Mouse (Mus musculus) hindbrain, embryonic 13.5 days (tissue): ENCODE results near the gene Osbp2. TPM values are rescaled to one million over a fixed set of nuclear protein-coding genes. Genes with fewer than 3 reads are reported as not detected.

Experiments
- ATAC-seq: fragments of 200-750 bp; cut with Nextera tagmentation; 2 replicates; pipeline ENCODE4 v1.8.0; 2017; ENCODE audit warnings: moderate TSS enrichment; ENCODE audit not compliant: low FRiP score
- H3K27ac ChIP-seq: fragments of 300-500 bp; sonication (generic); 2 replicates; pipeline ENCODE4 v1.5.1; 2015; ENCODE audit warnings: inconsistent platforms, mild to moderate bottlenecking, moderate library complexity
- H3K27me3 ChIP-seq: fragments of 300-500 bp; sonication (generic); 2 replicates; pipeline ENCODE4 v1.6.1; 2015; ENCODE audit warnings: mild to moderate bottlenecking, inconsistent platforms
- H3K36me3 ChIP-seq: fragments of 300-500 bp; sonication (generic); 2 replicates; pipeline ENCODE4 v1.6.1; 2015; ENCODE audit warnings: mild to moderate bottlenecking, inconsistent platforms
- H3K4me1 ChIP-seq: fragments of 300-500 bp; sonication (generic); replicated peaks from 2 replicates; pipeline ENCODE4 v1.6.1; 2015; ENCODE audit warnings: inconsistent platforms
- H3K4me2 ChIP-seq: fragments of 300-500 bp; sonication (generic); 2 replicates; pipeline ENCODE4 v1.6.1; 2015; ENCODE audit warnings: inconsistent platforms, mild to moderate bottlenecking, moderate library complexity
- H3K4me3 ChIP-seq: fragments of 300-500 bp; sonication (generic); 2 replicates; pipeline ENCODE4 v1.5.1; 2015; ENCODE audit warnings: mild to moderate bottlenecking, inconsistent platforms
- H3K9ac ChIP-seq: fragments of 300-500 bp; sonication (generic); 2 replicates; pipeline ENCODE4 v1.6.1; 2015; ENCODE audit warnings: mild to moderate bottlenecking, inconsistent platforms
- H3K9me3 ChIP-seq: fragments of 300-500 bp; sonication (generic); 2 replicates; pipeline ENCODE4 v1.6.1; 2016; ENCODE audit warnings: inconsistent platforms
- WGBS: fragments of 180-500 bp; shearing (Covaris S2); methylation state at CpG from one replicate; pipeline ENCODE4 v1.1.7; 2015; 5-methylcytosine and 5-hydroxymethylcytosine counted together
- polyA plus RNA-seq: library from polyadenylated mRNA; unstranded; fragments of >200 nt; fragmentation: Nextera tagmentation; extraction: Ambion mirVana; gene quantifications from 2 replicates; pipeline ENCODE4 v1.2.1, GENCODE M21; 2015

Gene Osbp2
- polyA plus RNA-seq, 1 experiment from 2014 or later = 14.5 TPM

DNA sequence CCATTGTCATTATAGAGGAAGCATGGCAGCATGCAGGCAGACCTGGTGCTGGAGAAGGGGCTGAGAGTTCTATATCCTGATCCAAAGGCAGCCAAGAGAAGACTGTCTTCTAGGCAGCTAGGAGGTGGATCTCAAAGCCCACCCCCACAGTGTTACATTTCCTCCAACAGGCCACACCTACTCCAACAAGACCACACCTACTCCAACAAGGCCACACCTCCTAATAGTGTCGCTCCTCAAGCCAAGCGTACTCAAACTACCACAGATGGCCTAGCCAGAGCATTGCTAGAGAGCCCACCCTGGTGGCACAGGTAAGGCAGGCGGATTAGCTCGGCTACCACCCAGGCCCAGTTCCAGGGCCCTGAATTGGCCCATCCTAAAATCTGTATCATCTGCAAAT, 28.4 kb downstream of the Osbp2 start:
- WGBS = 65% methylated on average over 4 of the region's 4 CpGs
- H3K9me3 ChIP-seq = no peaks in the 10 kb centered on the region
- no peak overlapping the region for H3K4me2 ChIP-seq
- H3K27ac ChIP-seq = no peak overlapping the region
- no peaks in the 10 kb centered on the region for H3K36me3 ChIP-seq
- H3K4me3 ChIP-seq = no peak overlapping the region
- no peaks in the 10 kb centered on the region for H3K4me1 ChIP-seq
- ATAC-seq = no peak
- no peak overlapping the region for H3K9ac ChIP-seq
- H3K27me3 ChIP-seq = 0 out of 2 replicates have a peak, but pooled peaks cover 7% of the 10 kb centered on the region

DNA sequence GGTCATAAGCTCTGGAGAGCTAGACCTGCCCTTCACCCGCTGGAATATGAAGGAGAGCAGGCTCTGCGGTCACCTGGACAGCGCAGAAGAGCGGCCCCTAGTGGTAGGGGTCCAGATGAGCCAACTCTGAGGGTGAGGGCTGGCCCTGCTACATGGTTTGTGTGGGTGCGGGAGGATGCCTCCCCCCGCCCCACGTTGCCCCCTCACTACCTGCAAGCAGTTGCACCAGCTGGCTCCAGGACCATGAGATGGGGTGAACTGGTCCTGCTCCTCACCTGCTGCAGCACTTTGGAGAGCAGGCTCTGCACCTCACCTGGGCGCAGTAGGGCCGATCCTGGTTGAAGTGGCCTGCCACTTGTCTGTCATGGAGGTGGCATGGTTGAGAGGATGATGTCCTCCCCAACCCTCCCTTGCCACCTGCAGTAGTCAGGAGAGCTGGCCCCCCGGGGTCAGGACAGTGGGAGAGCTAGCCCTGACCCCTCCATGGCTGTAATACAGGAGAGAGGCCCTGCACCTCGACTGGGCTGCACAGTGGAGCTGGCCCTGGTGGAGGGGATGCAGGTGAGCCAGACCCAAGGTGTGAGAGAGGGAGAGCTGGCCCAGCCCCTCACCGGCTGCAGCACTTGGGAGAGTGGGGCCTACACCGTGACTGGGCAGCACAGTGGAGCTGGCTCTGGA, 29.1 kb downstream of the Osbp2 start:
- Histone ChIP-seq H3K4me2 (no peak overlapping the region), H3K9me3 (no peaks in the 10 kb centered on the region), H3K4me1 (no peaks in the 10 kb centered on the region), H3K27me3 (0 out of 2 replicates have a peak, but pooled peaks cover 7% of the 10 kb centered on the region), H3K27ac (no peak overlapping the region), H3K36me3 (no peaks in the 10 kb centered on the region), H3K9ac (no peak overlapping the region), H3K4me3 (no peak overlapping the region)
- ATAC-seq = no peak
- 49% methylated on average over 13 of the region's 13 CpGs for WGBS

GRCm38 (mm10) chr11:3833544-3834420, 29.9 kb downstream of the Osbp2 start:
- H3K36me3 ChIP-seq = no peaks in the 10 kb centered on the region
- H3K4me3 ChIP-seq = no peak overlapping the region
- 41% methylated on average over 21 of the region's 21 CpGs for WGBS
- H3K27ac ChIP-seq = no peak overlapping the region
- 0 out of 2 replicates have a peak, but pooled peaks cover 7% of the 10 kb centered on the region for H3K27me3 ChIP-seq
- H3K4me1 ChIP-seq = no peaks in the 10 kb centered on the region
- no peak overlapping the region for H3K9ac ChIP-seq
- no peak overlapping the region for H3K4me2 ChIP-seq
- ATAC-seq = no peak
- H3K9me3 ChIP-seq = no peaks in the 10 kb centered on the region

DNA sequence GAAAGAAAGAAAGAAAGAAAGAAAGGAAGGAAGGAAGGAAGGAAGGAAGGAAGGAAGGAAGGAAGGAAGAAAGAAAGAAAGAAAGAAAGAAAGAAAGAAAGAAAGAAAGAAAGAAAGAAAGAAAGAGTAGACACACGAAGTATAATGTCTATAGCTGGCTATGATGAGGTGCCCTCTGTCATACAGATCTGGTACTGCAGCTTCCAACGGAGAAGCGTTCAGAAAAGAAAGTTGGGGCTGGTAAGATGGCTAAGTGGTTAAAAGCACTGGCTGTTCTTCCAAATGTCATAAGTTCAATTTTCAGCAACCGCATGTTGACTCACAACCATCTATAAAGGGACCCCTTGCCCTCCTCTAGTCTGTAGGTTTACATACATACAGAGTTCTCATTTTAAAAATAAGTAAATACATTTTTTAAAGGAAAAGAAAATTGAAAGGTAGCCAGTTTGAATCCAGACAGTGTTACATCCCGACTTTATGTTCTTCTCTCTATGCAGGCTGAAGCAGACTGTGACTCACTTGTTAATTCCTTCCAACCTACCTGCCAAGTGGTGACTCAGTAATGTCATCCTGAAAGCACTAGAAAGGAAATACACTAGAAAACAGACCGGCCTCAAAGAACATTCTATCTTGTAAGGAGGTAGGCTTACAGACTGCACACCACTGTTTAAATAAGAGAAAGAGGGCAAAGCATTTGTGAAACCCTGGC, 31.4 kb downstream of the Osbp2 start:
- H3K9ac ChIP-seq = no peak overlapping the region
- WGBS = 54% methylated on average over 6 of the region's 6 CpGs
- no peaks in the 10 kb centered on the region for H3K36me3 ChIP-seq
- H3K4me2 ChIP-seq = no peak overlapping the region
- no peaks in the 10 kb centered on the region for H3K9me3 ChIP-seq
- no peaks in the 10 kb centered on the region for H3K4me1 ChIP-seq
- ATAC-seq = no peak
- 0 out of 2 replicates have a peak, but pooled peaks cover 7% of the 10 kb centered on the region for H3K27me3 ChIP-seq
- H3K27ac ChIP-seq = no peak overlapping the region
- H3K4me3 ChIP-seq = no peak overlapping the region

- H3K36me3 ChIP-seq = no peaks in the 10 kb centered on the region
- 0 out of 2 replicates have a peak, but pooled peaks cover 6% of the 10 kb centered on the region for H3K27me3 ChIP-seq
- 89% methylated on average over 5 of the region's 5 CpGs for WGBS
- no peaks in the 10 kb centered on the region for H3K4me1 ChIP-seq
- no peak overlapping the region for H3K4me3 ChIP-seq
- no peaks in the 10 kb centered on the region for H3K9me3 ChIP-seq
- H3K4me2 ChIP-seq = no peak overlapping the region
- H3K9ac ChIP-seq = no peak overlapping the region
- ATAC-seq = no peak
- H3K27ac ChIP-seq = no peak overlapping the region
These were observed 34.0 kb downstream of the Osbp2 start for GRCm38 (mm10) chr11:3829736-3830135.

DNA sequence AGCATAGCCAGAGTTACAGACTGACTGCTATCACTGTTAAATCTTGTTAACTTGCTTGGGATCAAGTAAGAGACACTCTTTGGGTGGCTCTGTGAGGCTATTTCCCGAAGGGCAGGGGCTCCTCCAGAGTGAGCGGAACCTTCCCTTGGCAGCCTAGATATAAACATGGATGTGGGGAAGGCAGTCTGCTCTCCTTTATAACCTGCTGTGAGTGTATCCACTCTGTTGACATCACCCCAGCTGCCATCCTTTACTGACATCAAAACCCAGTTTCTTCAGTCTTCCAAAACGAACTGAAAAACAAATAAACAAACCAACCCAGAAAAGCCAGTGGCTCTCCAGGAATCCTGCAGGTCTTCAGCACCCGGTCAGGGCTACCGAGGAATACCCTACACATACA, 39.6 kb downstream of the Osbp2 start:
- no peaks in the 10 kb centered on the region for H3K9me3 ChIP-seq
- WGBS = 75% methylated on average over 5 of the region's 5 CpGs
- no peak for ATAC-seq

DNA sequence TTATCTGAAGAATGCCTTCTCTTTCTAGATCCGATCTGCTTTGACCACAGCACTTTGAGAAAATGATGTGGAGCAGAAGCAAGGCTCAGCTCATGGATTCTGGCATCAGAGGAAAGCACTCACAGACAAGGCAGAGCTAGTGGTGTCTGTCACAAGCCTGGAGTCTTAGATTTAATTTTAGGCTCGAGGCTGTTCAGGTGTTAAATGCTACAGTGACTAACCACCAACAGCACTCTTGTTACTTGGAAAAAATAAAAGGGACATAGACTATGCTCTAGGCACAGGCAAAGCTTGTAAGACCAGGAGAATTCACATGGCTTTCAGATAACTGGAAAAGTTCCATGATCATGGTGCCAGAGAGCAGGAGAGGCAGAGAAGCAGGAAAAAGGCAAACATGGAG, 40.3 kb downstream of the Osbp2 start:
- Histone ChIP-seq H3K27ac (no peak overlapping the region), H3K4me1 (no peaks in the 10 kb centered on the region), H3K9ac (no peak overlapping the region), H3K9me3 (no peaks in the 10 kb centered on the region), H3K4me2 (no peak overlapping the region), H3K27me3 (no peaks in the 10 kb centered on the region), H3K4me3 (no peak overlapping the region), H3K36me3 (no peaks in the 10 kb centered on the region)
- ATAC-seq = no peak
- WGBS = 65% methylated on average over 2 of the region's 2 CpGs

More for the DNA sequence above, 39.6 kb downstream of the Osbp2 start:
- no peak overlapping the region for H3K4me3 ChIP-seq
- no peaks in the 10 kb centered on the region for H3K36me3 ChIP-seq
- no peak overlapping the region for H3K9ac ChIP-seq
- H3K4me1 ChIP-seq = no peaks in the 10 kb centered on the region
- no peak overlapping the region for H3K4me2 ChIP-seq
- H3K27me3 ChIP-seq = no peaks in the 10 kb centered on the region
- H3K27ac ChIP-seq = no peak overlapping the region

GRCm38 (mm10) chr11:3817986-3818758, 45.5 kb downstream of the Osbp2 start:
- no peaks in the 10 kb centered on the region for H3K9me3 ChIP-seq
- 28% methylated on average over 4 of the region's 4 CpGs for WGBS
- no peaks in the 10 kb centered on the region for H3K36me3 ChIP-seq
- no peak overlapping the region for H3K4me3 ChIP-seq
- H3K4me2 ChIP-seq = no peak overlapping the region
- H3K27me3 ChIP-seq = no peaks in the 10 kb centered on the region
- H3K27ac ChIP-seq = no peak overlapping the region
- no peak overlapping the region for H3K9ac ChIP-seq
- H3K4me1 ChIP-seq = no peaks in the 10 kb centered on the region
- ATAC-seq = no peak

DNA sequence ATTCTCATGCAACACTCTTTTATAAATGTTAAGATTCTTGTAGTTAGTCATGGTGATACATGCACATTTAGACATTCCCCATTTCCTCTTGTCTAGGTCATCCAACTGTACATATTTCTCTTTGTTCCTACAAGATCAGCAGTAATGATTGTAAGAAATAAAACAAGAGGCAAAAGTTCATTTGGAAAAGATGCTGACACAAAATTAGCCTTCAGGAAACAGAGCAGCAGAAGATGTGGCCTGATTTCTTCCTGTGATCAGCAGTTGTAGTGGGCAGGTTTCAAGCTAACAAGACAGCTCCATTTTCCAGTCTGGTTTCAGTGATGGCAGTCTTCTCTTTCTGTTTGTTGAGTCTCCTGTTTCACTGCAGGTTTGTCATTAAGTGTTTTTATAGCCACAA, 47.8 kb downstream of the Osbp2 start:
- Histone ChIP-seq H3K36me3 (no peaks in the 10 kb centered on the region), H3K4me2 (no peak overlapping the region), H3K9ac (no peak overlapping the region), H3K4me1 (no peaks in the 10 kb centered on the region), H3K9me3 (no peaks in the 10 kb centered on the region), H3K4me3 (no peak overlapping the region), H3K27me3 (no peaks in the 10 kb centered on the region), H3K27ac (no peak overlapping the region)
- no peak for ATAC-seq

DNA sequence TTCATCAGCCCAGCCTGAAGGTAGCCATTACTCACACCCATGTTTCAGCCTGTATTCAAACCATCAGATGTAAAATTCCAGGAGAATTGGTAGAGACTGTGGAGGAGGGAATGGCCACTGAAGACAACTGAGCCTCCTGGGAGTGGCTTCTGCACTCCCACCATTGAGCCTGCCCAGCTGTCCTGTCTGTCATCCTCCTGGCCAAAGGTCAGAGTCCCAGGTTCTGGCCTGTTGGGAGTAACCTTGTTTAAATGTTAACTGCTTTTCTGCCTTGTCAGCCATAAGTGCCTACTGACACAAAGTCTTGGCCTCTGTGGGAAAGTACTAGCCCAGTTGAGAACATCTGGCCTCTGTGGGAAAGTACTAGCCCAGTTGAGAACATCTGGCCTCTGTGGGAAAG, 50.4 kb downstream of the Osbp2 start:
- Histone ChIP-seq H3K4me3 (no peak overlapping the region), H3K4me1 (no peaks in the 10 kb centered on the region), H3K27me3 (no peaks in the 10 kb centered on the region), H3K27ac (no peak overlapping the region), H3K9me3 (no peaks in the 10 kb centered on the region), H3K36me3 (no peaks in the 10 kb centered on the region), H3K9ac (no peak overlapping the region), H3K4me2 (no peak overlapping the region)
- ATAC-seq = no peak

DNA sequence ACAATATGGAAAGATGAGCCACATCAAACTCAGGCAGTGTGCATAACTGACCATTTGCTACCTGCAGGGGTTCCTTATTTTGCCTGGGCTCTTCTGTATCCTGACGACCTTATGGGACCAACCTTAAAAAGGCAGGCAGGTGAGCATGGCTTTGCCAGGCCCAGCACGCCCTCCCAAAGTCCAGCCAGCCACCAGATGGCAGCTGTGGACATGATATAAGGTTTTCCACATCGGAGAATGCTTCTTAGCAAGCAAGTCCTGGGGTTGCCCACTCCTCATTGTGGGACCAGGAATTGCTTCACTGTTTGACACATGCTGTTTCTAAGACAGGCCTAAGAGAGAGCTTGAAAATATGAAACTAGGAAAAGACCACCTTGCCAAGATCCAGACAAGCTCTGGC, 55.5 kb downstream of the Osbp2 start:
- ATAC-seq = no peak
- Histone ChIP-seq H3K4me3 (no peak overlapping the region), H3K4me2 (no peak overlapping the region)

GRCm38 (mm10) chr11:3805362-3805761, 58.3 kb downstream of the Osbp2 start:
- 37% methylated on average over 3 of the region's 3 CpGs for WGBS
- no peak for ATAC-seq
- no peak overlapping the region for H3K9ac ChIP-seq
- H3K27ac ChIP-seq = no peak overlapping the region
- H3K36me3 ChIP-seq = no peaks in the 10 kb centered on the region
- no peaks in the 10 kb centered on the region for H3K4me1 ChIP-seq
- no peak overlapping the region for H3K4me3 ChIP-seq
- no peaks in the 10 kb centered on the region for H3K27me3 ChIP-seq
- no peaks in the 10 kb centered on the region for H3K9me3 ChIP-seq
- H3K4me2 ChIP-seq = no peak overlapping the region

More for the DNA sequence above, 55.5 kb downstream of the Osbp2 start:
- 39% methylated on average over 3 of the region's 3 CpGs for WGBS
- Histone ChIP-seq H3K4me1 (no peaks in the 10 kb centered on the region), H3K36me3 (no peaks in the 10 kb centered on the region), H3K27ac (no peak overlapping the region), H3K27me3 (no peaks in the 10 kb centered on the region), H3K9ac (no peak overlapping the region), H3K9me3 (no peaks in the 10 kb centered on the region)
